Mouse (Mus musculus) heart, postnatal 14 days (tissue): ENCODE results near the gene Gjc3. TPM values are rescaled to one million over a fixed set of nuclear protein-coding genes. Genes with fewer than 3 reads are reported as not detected.
A peak's percentile ranks its signal among the peaks of the same experiment; 100 is the strongest.
"Not testable (repeated sequence)": the region's sequence is repeated elsewhere in the genome, so short reads cannot be mapped to it uniquely, and the experiment has no call there.

Experiments
- DNase-seq, 2 experiments: peaks; one replicate each; pipeline ENCODE4 v3.0.0; 2021 to 2022
- intact Hi-C: fragments of 180-260 bp; cut with DNase I; formaldehyde crosslinking; loops from one replicate; pipeline ENCODE4 v1.15.1; 2025
- long read RNA-seq, 2 experiments: library from polyadenylated mRNA; stranded (forward); transcript quantifications; one replicate each; pipeline ENCODE4 v2.0.0; 2021
- total RNA-seq, 2 experiments: library from RNA; stranded (reverse); gene quantifications; 2 replicates each; pipeline ENCODE4 v1.2.3; 2021

Gjc3 gene
- total RNA-seq: under 1 TPM; 0.26 to 0.27 TPM
- long read RNA-seq, experiment 1: 0 reads
- long read RNA-seq, experiment 2, full-length matches to known transcripts: 1 of 1 reads
- long read RNA-seq, experiment 2, partial matches to known transcripts: 0 of 1 reads
- long read RNA-seq, experiment 2, other reads (novel, unspliced or antisense): 0 of 1 reads

GRCm38 (mm10) chr5:137962945-137963344 lies at the start of gene Gjc3:
TSS of gene Gjc3 (minus strand) at chr5:137963098.
- intact Hi-C loops: no loop called here

GRCm38 (mm10) chr5:138012382-138012781 lies 49.5 kb upstream of the Gjc3 start:
- intact Hi-C loops: no loop called here
- DNase-seq: no peak

More at GRCm38 (mm10) chr5:137962945-137963344, at the start of gene Gjc3:
- no peak for DNase-seq

- intact Hi-C loops: no loop called here
- no peak for DNase-seq
These were observed 46.5 kb upstream of the Gjc3 start for GRCm38 (mm10) chr5:138009437-138009836.

- DNase-seq: no peak
- intact Hi-C loops: no loop called here
These were observed 23.5 kb upstream of the Gjc3 start for GRCm38 (mm10) chr5:137986351-137986750.

GRCm38 (mm10) chr5:137981300-137981699 lies 18.4 kb upstream of the Gjc3 start, which contains the start of gene Azgp1:
TSS of gene Azgp1 (plus strand) at chr5:137981520.
- intact Hi-C loops: no loop called here
- DNase-seq: no peak

- intact Hi-C loops: no loop called here
- no peak for DNase-seq
These were observed 16.2 kb upstream of the Gjc3 start for GRCm38 (mm10) chr5:137979081-137979480.

GRCm38 (mm10) chr5:137977291-137977690 lies 14.4 kb upstream of the Gjc3 start:
- intact Hi-C loops: no loop called here
- no peak for DNase-seq

GRCm38 (mm10) chr5:137975434-137975833 lies 12.5 kb upstream of the Gjc3 start:
- no peak for DNase-seq
- intact Hi-C loops: no loop called here

- intact Hi-C loops: no loop called here
- DNase-seq: no peak
These were observed 11.8 kb upstream of the Gjc3 start for GRCm38 (mm10) chr5:137974724-137975123.

GRCm38 (mm10) chr5:137973738-137974137 lies 10.8 kb upstream of the Gjc3 start:
- no peak for DNase-seq
- intact Hi-C loops: no loop called here

- no peak for DNase-seq
- intact Hi-C loops: no loop called here
These were observed 10.3 kb upstream of the Gjc3 start for GRCm38 (mm10) chr5:137973161-137973560.

- no peak for DNase-seq
- intact Hi-C loops: no loop called here
These were observed 3.6 kb upstream of the Gjc3 start for GRCm38 (mm10) chr5:137966492-137966891.

- intact Hi-C loops: no loop called here
These were observed 6.5 kb downstream of the Gjc3 start for GRCm38 (mm10) chr5:137956404-137956803.

GRCm38 (mm10) chr5:137951218-137951617 lies 11.7 kb downstream of the Gjc3 start:
- intact Hi-C loops: loop anchor here (5.0 kb wide), 1 partner anchor 154 kb away; no protein-coding TSS in a partner anchor
- peak; percentile 20 to 26 for DNase-seq

More at GRCm38 (mm10) chr5:137956404-137956803, 6.5 kb downstream of the Gjc3 start:
- no peak for DNase-seq

- intact Hi-C loops: no loop called here
- no peak for DNase-seq
These were observed 15.6 kb downstream of the Gjc3 start for GRCm38 (mm10) chr5:137947303-137947702.

- intact Hi-C loops: no loop called here
- no peak for DNase-seq
These were observed 19.8 kb downstream of the Gjc3 start for GRCm38 (mm10) chr5:137943133-137943532.

GRCm38 (mm10) chr5:137940948-137941347 lies 21.9 kb downstream of the Gjc3 start:
- DNase-seq: no peak
- intact Hi-C loops: no loop called here

- DNase-seq: no peak
- intact Hi-C loops: no loop called here
These were observed 25.7 kb downstream of the Gjc3 start for GRCm38 (mm10) chr5:137937238-137937637.

- no peak for DNase-seq
- intact Hi-C loops: no loop called here
These were observed 26.4 kb downstream of the Gjc3 start for GRCm38 (mm10) chr5:137936486-137936885.

- DNase-seq, intact Hi-C loops: not testable (repeated sequence)
These were observed 29.0 kb downstream of the Gjc3 start for GRCm38 (mm10) chr5:137933934-137934333.

GRCm38 (mm10) chr5:137928439-137928838 lies 34.5 kb downstream of the Gjc3 start:
- intact Hi-C loops: no loop called here

GRCm38 (mm10) chr5:137922171-137922570 lies 40.7 kb downstream of the Gjc3 start:
- intact Hi-C loops: no loop called here

More at GRCm38 (mm10) chr5:137928439-137928838, 34.5 kb downstream of the Gjc3 start:
- no peak for DNase-seq

GRCm38 (mm10) chr5:137921532-137921931 lies 41.4 kb downstream of the Gjc3 start, which contains the start of gene Cyp3a13:
TSS of gene Cyp3a13 (minus strand) at chr5:137921619.
- intact Hi-C loops: no loop called here
- DNase-seq: no peak

More at GRCm38 (mm10) chr5:137922171-137922570, 40.7 kb downstream of the Gjc3 start:
- no peak for DNase-seq
